Mouse (Mus musculus) E14TG2a.4 (cell line): ENCODE measurements around the gene Tmem209.

Source experiments
- H3K27me3 ChIP-seq: 2 replicates; pipeline ENCODE4 v1.6.1; 2014; ENCODE audit warnings: low read length, control low read depth; ENCODE audit not compliant: insufficient read depth
- H3K36me3 ChIP-seq: 2 replicates; pipeline ENCODE4 v1.6.1; 2014; ENCODE audit warnings: low read length, control low read depth; ENCODE audit not compliant: insufficient read depth
- H3K4me1 ChIP-seq: replicated peaks from 2 replicates; pipeline ENCODE4 v1.6.1; 2014; ENCODE audit warnings: low read depth, low read length, control low read depth
- H3K4me3 ChIP-seq: replicated peaks from 2 replicates; pipeline ENCODE4 v1.5.1; 2014; ENCODE audit warnings: mild to moderate bottlenecking, low read length
- H3K9me3 ChIP-seq: 2 replicates; pipeline ENCODE4 v1.6.1; 2014; ENCODE audit warnings: low read length, control low read depth
- CTCF ChIP-seq: conservative IDR thresholded peaks from 2 replicates; pipeline ENCODE4 v1.5.1; 2014; ENCODE audit warnings: low read length
- NANOG ChIP-seq: IDR thresholded peaks from 2 replicates; pipeline ENCODE4 v1.6.1; 2014; ENCODE audit warnings: borderline replicate concordance, low read length, mixed read lengths
- POU5F1 ChIP-seq: IDR thresholded peaks from 2 replicates; pipeline ENCODE4 v1.6.1; 2014; ENCODE audit warnings: low read length, borderline replicate concordance

The Tmem209 gene

GRCm38 (mm10) chr6:30476025-30476765 is 33.4 kb downstream of the Tmem209 start:
- Histone ChIP-seq H3K9me3 (no peaks in the 10 kb centered on the region), H3K4me3 (no peak overlapping the region), H3K4me1 (0 out of 2 replicates have a peak, but pooled peaks cover 3% of the 10 kb centered on the region), H3K27me3 (no peaks in the 10 kb centered on the region), H3K36me3 (peaks cover 45% of the 10 kb centered on the region)
- TF ChIP-seq POU5F1 (no peak), NANOG (no peak), CTCF (no peak)

DNA sequence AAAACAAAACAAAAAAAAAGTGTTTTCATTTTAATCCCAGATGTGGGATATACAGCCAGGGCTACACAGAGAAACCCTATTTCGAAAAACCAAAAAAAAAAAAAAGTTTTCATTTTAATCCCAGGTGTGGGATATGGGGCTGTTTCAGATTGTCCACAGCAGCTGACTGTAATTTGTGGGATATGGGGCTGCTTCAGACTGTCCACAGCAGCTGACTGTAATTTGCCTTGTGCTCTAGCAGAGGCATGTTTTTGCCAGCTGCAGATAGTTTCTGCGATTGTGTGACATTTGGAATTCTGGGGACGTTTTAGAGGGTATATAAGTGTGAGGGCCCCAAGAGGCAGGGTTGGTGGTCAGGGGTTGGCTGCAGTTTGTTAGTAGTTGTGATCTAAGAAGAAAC is 37.9 kb downstream of the Tmem209 start:
- H3K4me1 ChIP-seq = peaks cover 14% of the 10 kb centered on the region
- H3K36me3 ChIP-seq = peaks cover 5% of the 10 kb centered on the region; the same call in 1 of the 2 replicates
- TF ChIP-seq POU5F1 (no peak), CTCF (no peak), NANOG (no peak)
- no peak overlapping the region for H3K4me3 ChIP-seq
- no peaks in the 10 kb centered on the region for H3K9me3 ChIP-seq
- 0 out of 2 replicates have a peak, but pooled peaks cover 11% of the 10 kb centered on the region for H3K27me3 ChIP-seq

DNA sequence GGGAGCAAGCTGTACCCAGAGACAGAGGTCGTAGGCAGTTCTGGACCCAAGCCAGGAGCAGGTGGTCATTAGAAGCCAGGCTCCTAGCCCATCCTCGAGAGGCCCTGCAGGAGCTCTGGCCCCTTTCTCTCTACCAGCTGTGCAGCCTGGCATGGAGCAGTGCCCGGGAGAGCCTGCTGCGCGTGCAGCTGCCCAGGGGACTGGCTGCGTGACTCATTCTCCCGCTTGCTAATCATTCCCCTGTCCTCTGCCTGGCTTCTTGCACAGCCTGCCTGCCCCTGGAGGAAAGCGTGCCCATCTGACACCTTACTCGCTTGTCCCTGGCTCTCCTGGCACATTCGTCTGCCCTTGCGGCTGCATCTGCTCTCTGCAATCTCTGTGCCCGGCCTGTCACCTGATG is 40.2 kb downstream of the Tmem209 start:
- Histone ChIP-seq H3K27me3 (peaks cover 30% of the 10 kb centered on the region), H3K9me3 (no peaks in the 10 kb centered on the region), H3K4me3 (peak overlapping the region; percentile 69), H3K4me1 (peaks cover 20% of the 10 kb centered on the region), H3K36me3 (no peaks in the 10 kb centered on the region)
- no peak for TF ChIP-seq POU5F1
- TF ChIP-seq NANOG = no peak
- no peak for TF ChIP-seq CTCF

- Histone ChIP-seq H3K9me3 (no peaks in the 10 kb centered on the region), H3K36me3 (no peaks in the 10 kb centered on the region), H3K4me1 (peaks cover 27% of the 10 kb centered on the region), H3K4me3 (peak overlapping the region; percentile 69), H3K27me3 (peaks cover 36% of the 10 kb centered on the region)
- TF ChIP-seq POU5F1 = no peak
- TF ChIP-seq CTCF = peak; percentile 29
- no peak for TF ChIP-seq NANOG
Observed at GRCm38 (mm10) chr6:30468684-30469083, 40.9 kb downstream of the Tmem209 start.

DNA sequence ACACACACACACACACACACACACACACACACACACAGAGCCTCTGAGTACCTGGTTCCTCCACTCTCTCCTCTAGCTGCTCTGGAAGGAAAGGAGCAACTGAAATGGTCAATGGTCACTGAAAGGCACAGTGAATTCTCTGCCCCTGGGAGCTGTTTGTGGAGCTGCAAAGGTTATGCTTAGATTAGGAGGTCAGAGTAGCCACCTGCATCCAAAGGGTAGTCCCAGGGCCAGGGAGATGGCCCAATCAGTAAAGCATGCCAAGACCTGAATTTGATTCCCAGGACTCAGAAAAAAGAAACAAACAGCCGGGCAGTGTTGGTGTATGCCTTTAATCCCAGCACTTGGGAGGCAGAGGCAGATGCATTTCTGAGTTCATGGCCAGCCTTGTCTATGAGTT is 41.5 kb downstream of the Tmem209 start:
- no peaks in the 10 kb centered on the region for H3K36me3 ChIP-seq
- peaks cover 29% of the 10 kb centered on the region for H3K4me1 ChIP-seq
- TF ChIP-seq CTCF (no peak), NANOG (no peak), POU5F1 (no peak)
- no peak overlapping the region for H3K4me3 ChIP-seq
- H3K27me3 ChIP-seq = peaks cover 42% of the 10 kb centered on the region
- H3K9me3 ChIP-seq = no peaks in the 10 kb centered on the region

- H3K4me3 ChIP-seq = no peak overlapping the region
- peaks cover 49% of the 10 kb centered on the region for H3K4me1 ChIP-seq
- no peak for TF ChIP-seq CTCF
- peaks cover 50% of the 10 kb centered on the region for H3K27me3 ChIP-seq
- no peaks in the 10 kb centered on the region for H3K36me3 ChIP-seq
- no peaks in the 10 kb centered on the region for H3K9me3 ChIP-seq
Observed at GRCm38 (mm10) chr6:30465586-30465985, 44.0 kb downstream of the Tmem209 start.

DNA sequence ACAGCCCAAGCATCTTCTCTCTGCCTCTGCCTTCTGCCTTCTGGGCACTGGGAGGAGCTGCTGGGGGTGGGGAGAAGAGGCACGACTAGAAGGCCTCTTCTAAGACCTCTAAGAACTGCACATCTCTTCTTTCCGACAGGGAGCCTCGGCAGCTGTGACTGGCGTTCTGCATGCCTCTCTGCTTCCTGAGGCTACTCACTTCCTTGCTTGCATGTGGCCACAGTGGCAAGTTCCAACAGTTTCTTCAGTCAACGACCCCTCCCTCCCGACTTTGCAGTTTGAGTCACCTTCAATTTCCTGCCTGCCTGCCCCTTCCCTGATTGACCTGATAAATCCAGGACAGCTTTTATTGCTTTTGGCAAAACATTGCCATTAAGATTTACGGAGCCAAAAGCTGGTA is 46.8 kb downstream of the Tmem209 start:
- TF ChIP-seq CTCF (no peak), NANOG (no peak), POU5F1 (no peak)
- H3K4me3 ChIP-seq = no peak overlapping the region
- no peaks in the 10 kb centered on the region for H3K9me3 ChIP-seq
- H3K27me3 ChIP-seq = peaks cover 56% of the 10 kb centered on the region
- H3K36me3 ChIP-seq = no peaks in the 10 kb centered on the region
- peaks cover 57% of the 10 kb centered on the region for H3K4me1 ChIP-seq

DNA sequence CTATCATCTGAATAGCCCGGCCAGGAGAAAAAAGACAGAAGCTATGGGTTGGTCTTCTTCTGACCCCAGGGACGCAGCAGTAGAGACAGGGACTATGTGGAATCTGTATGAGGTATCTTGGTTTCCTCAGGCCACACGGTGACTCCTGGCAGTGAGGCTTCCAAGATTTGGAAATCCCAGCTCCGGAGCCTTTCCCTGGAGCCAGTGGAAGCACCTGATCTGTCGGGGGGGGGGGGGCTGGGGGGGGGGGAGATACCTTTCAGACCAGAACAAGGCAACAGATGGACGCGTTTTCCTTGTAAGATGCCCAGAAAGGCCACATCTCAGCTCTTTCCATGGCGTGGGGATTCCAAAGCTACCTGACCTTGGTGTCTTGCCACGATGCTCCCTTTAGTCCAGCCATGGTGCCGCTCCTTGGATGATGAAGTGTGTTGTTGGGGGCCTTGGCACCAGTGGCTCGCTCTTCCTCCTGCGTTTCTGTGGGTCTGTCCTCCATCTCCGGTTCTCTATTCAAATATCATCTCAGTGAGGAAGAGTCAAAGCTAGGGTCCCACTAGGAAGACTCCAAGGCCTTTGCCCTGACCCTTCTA is 47.7 kb downstream of the Tmem209 start:
- TF ChIP-seq POU5F1 (no peak), NANOG (no peak), CTCF (no peak)
- peaks cover 56% of the 10 kb centered on the region for H3K27me3 ChIP-seq
- H3K9me3 ChIP-seq = no peaks in the 10 kb centered on the region
- H3K36me3 ChIP-seq = no peaks in the 10 kb centered on the region
- 0 out of 2 replicates have a peak overlapping the region, but pooled peaks have one; percentile 69 for H3K4me3 ChIP-seq
- peaks cover 66% of the 10 kb centered on the region for H3K4me1 ChIP-seq
